In genomic region chr9:47715415-47715814, GRCm38 (mm10) we compare ENCODE assay signal across 20 mouse cellular contexts.
DNase-seq lines count a peak whose midpoint lies in the region; ATAC-seq and TF ChIP-seq lines count a peak whose summit lies in the region.
"Had no signal": no experiment of that assay in that cellular context is flagged by ENCODE, and none has a peak within 500 bp of the region (broad histone marks: within the 10 kb centered on the region; RNA-seq: fewer than 3 reads in every experiment).

No protein-coding gene starts in this region.

- no peak overlapping the region for H3K4me2 ChIP-seq in neural tube, embryonic 14.5 days (ENCODE audit: low read depth, low read length)
- H3K4me2 ChIP-seq: heart, embryonic 11.5 days had no signal

- H3K27me3 ChIP-seq in kidney, adult 2 months (replicated peaks; ENCODE audit: control insufficient read depth, insufficient read depth, low read length): no peaks in the 10 kb centered on the region
- H3K27me3 ChIP-seq in neural tube, embryonic 14.5 days (ENCODE audit: control insufficient read depth, insufficient read depth, low read length): no peaks in the 10 kb centered on the region
- H3K27me3 ChIP-seq in limb, embryonic 10.5 days (ENCODE audit: low read depth, poor library complexity, severe bottlenecking): no peaks in the 10 kb centered on the region

- peaks cover 19% of the 10 kb centered on the region for H3K79me2 ChIP-seq in macrophage (ENCODE audit: inconsistent target)

- no peak for ATAC-seq in neural tube, embryonic 14.5 days (ENCODE audit: low read depth)
- ATAC-seq: activated CD4-positive, CD25-positive, alpha-beta regulatory T cell, adult 4 months; CD4-positive, CD25-positive, alpha-beta regulatory T cell, adult 4 months; forebrain, embryonic 14.5 days; forebrain, postnatal 0 days; hindbrain, embryonic 16.5 days had no signal

- no peak for TF ChIP-seq POLR2A in kidney, adult 2 months (IDR thresholded peaks at IDR 0.05; ENCODE audit: low read depth, low read length)

- no peak overlapping the region for H3K4me3 ChIP-seq in kidney, adult 2 months (ENCODE audit: insufficient read depth, low read depth, low read length)
- H3K4me3 ChIP-seq in neural tube, embryonic 14.5 days (ENCODE audit: low read depth, low read length): no peak overlapping the region
- H3K4me3 ChIP-seq in macrophage (ENCODE audit: inconsistent target): no peak overlapping the region
- H3K4me3 ChIP-seq in limb, embryonic 10.5 days: no peak overlapping the region
- H3K4me3 ChIP-seq: gastrocnemius, adult 2 months had no signal

- H3K4me1 ChIP-seq in kidney, adult 2 months (ENCODE audit: control insufficient read depth, insufficient read depth, low read length): no peaks in the 10 kb centered on the region; the same call in 1 of the 2 replicates
- peaks cover 24% of the 10 kb centered on the region for H3K4me1 ChIP-seq in neural tube, embryonic 14.5 days (ENCODE audit: control insufficient read depth, insufficient read depth, low read length)
- H3K4me1 ChIP-seq in limb, embryonic 10.5 days: peaks cover 32% of the 10 kb centered on the region

- DNase-seq in kidney, adult 2 months: peak; percentile 61
- no peak for DNase-seq in kidney, adult 18-20 months
- DNase-seq in neural tube, embryonic 10.5 days (ENCODE audit: extremely low spot score, low spot score): no peak
- no peak for DNase-seq in limb, embryonic 10.5 days (ENCODE audit: low spot score)
- DNase-seq: adrenal gland, adult 8-10 months; adrenal gland, postnatal 25 days; cerebellum, adult 18-20 months; cerebellum, adult 9-10 months; cerebellum, postnatal 14 days; forebrain, postnatal 0 days; gastrocnemius, adult 2 months; gastrocnemius, postnatal 14 days; heart, adult 11 months had no signal

- no peak for TF ChIP-seq CTCF in kidney, adult 2 months (conservative IDR thresholded peaks at IDR 0.05; ENCODE audit: insufficient read depth, insufficient read length, low read depth, low read length)

- H3K9me3 ChIP-seq in neural tube, embryonic 14.5 days (ENCODE audit: control insufficient read depth, low read length): no peaks in the 10 kb centered on the region
- H3K9me3 ChIP-seq in limb, embryonic 10.5 days (replicated peaks): no peaks in the 10 kb centered on the region

- no peak overlapping the region for H3K9ac ChIP-seq in neural tube, embryonic 14.5 days (replicated peaks; ENCODE audit: low read depth, low read length)
- H3K9ac ChIP-seq: forebrain, postnatal 0 days had no signal

- WGBS in kidney, adult 2 months: 54% methylated on average over 3 of the region's 3 CpGs
- 74% methylated on average over 3 of the region's 3 CpGs for WGBS in neural tube, embryonic 14.5 days
- 70% methylated on average over 3 of the region's 3 CpGs for WGBS in macrophage (ENCODE audit: missing documents)
- 91% methylated on average over 3 of the region's 3 CpGs for WGBS in limb, embryonic 10.5 days

- no peak overlapping the region for H3K27ac ChIP-seq in kidney, adult 2 months (ENCODE audit: insufficient read depth, low read depth, low read length)
- 0 out of 2 replicates have a peak overlapping the region, but pooled peaks have one; percentile 12 for H3K27ac ChIP-seq in neural tube, embryonic 14.5 days (ENCODE audit: low read depth, low read length)
- peak overlapping the region; percentile 88 for H3K27ac ChIP-seq in macrophage
- no peak overlapping the region for H3K27ac ChIP-seq in limb, embryonic 10.5 days
- H3K27ac ChIP-seq: gastrocnemius, adult 2 months had no signal

- no peaks in the 10 kb centered on the region for H3K36me3 ChIP-seq in kidney, adult 2 months (ENCODE audit: control insufficient read depth, insufficient read depth, low read length)
- H3K36me3 ChIP-seq in neural tube, embryonic 14.5 days (ENCODE audit: control insufficient read depth, insufficient read depth, low read length): no peaks in the 10 kb centered on the region
- H3K36me3 ChIP-seq in macrophage (ENCODE audit: inconsistent target): no peaks in the 10 kb centered on the region
- no peaks in the 10 kb centered on the region for H3K36me3 ChIP-seq in limb, embryonic 10.5 days

Comparison
In these comparisons a context has a peak if more than half of its experiments do, and no peak if none do; other contexts are left out.
1. H3K27ac ChIP-seq: peak in neural tube, embryonic 14.5 days (single experiment) and macrophage (single experiment); none in kidney, adult 2 months (single experiment) and limb, embryonic 10.5 days (single experiment).